Mouse (Mus musculus) G1E (cell line): ENCODE measurements at regions not wholly inside any gene's neighbourhood (a gene's known extent, or its start where the extent isn't known, plus 50 kb on each side); places are given as distances from the start of the nearest gene placed in this dataset.

ENCODE experiments used
- ATAC-seq: 2 replicates; pipeline ENCODE4 v1.8.0; 2016; ENCODE audit warnings: mild to moderate bottlenecking; ENCODE audit not compliant: insufficient number of reproducible peaks, poor library complexity, low FRiP score, severe bottlenecking; ENCODE audit errors: extremely low read depth
- DNase-seq: peaks from one replicate; pipeline ENCODE4 v3.0.0; 2012; ENCODE audit warnings: low spot score
- H3K27me3 ChIP-seq: 2 replicates; pipeline ENCODE4 v1.6.1; 2012; ENCODE audit warnings: mild to moderate bottlenecking, low read length, inconsistent platforms; ENCODE audit not compliant: insufficient read depth
- H3K36me3 ChIP-seq: replicated peaks from 2 replicates; pipeline ENCODE3; 2012; ENCODE audit warnings: mild to moderate bottlenecking, inconsistent platforms
- H3K4me1 ChIP-seq: 2 replicates; pipeline ENCODE4 v1.6.1; 2012; ENCODE audit warnings: low read depth, low read length, inconsistent platforms, mixed read lengths; ENCODE audit not compliant: insufficient read depth
- H3K4me3 ChIP-seq: 2 replicates; pipeline ENCODE4 v1.5.1; 2012; ENCODE audit warnings: low read depth, mild to moderate bottlenecking, inconsistent platforms, low read length, moderate library complexity, mixed read lengths
- H3K9me3 ChIP-seq: replicated peaks from 2 replicates; pipeline ENCODE4 v1.6.1; 2012; ENCODE audit warnings: inconsistent platforms
- CTCF ChIP-seq: IDR thresholded peaks from 2 replicates; pipeline ENCODE4 v1.5.1; 2012; ENCODE audit warnings: low read depth, low read length, inconsistent platforms, mixed read lengths
- GATA1 ChIP-seq: IDR thresholded peaks from 2 replicates; pipeline ENCODE4 v1.6.1; 2012; ENCODE audit warnings: borderline replicate concordance, low read length, inconsistent platforms, mixed read lengths
- GATA2 ChIP-seq: IDR thresholded peaks from 2 replicates; pipeline ENCODE4 v1.6.1; 2012; ENCODE audit warnings: low read depth, low read length, inconsistent platforms, borderline replicate concordance
- POLR2AphosphoS5 ChIP-seq: IDR thresholded peaks from 2 replicates; pipeline ENCODE4 v1.6.1; 2012; ENCODE audit warnings: low read depth, low read length, inconsistent platforms; ENCODE audit not compliant: insufficient replicate concordance
- TAL1 ChIP-seq: conservative IDR thresholded peaks from 2 replicates; pipeline ENCODE4 v1.6.1; 2012; ENCODE audit warnings: low read depth, low read length, inconsistent platforms, mixed read lengths

DNA sequence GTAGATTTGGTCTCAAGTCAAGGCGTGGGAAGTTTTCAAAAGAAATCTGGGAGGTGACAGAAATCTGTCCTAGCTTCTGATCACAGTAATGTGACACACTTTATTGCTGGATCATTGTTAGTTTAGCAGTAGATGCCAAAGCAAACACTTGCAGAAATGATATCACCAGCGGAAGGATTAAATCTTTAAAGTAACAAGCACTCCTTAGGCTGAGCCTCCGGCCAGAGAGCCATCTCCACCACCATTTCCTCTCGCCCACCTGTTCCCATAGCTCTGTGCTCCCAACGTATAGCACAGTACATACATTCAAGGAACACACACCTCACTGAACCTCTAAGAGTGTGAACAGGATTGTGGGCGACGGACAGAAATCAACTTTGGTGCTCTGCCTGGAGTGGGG lies 75.6 kb upstream of the Ifne start:
- ATAC-seq = no peak
- H3K27me3 ChIP-seq = no peaks in the 10 kb centered on the region
- H3K4me1 ChIP-seq = no peaks in the 10 kb centered on the region
- peaks cover 17% of the 10 kb centered on the region for H3K9me3 ChIP-seq
- no peak for DNase-seq
- H3K4me3 ChIP-seq = no peak overlapping the region
- no peaks in the 10 kb centered on the region for H3K36me3 ChIP-seq
- TF ChIP-seq TAL1 = no peak
- TF ChIP-seq POLR2AphosphoS5 = no peak
- TF ChIP-seq CTCF = no peak
- TF ChIP-seq GATA1 = no peak
- TF ChIP-seq GATA2 = no peak

DNA sequence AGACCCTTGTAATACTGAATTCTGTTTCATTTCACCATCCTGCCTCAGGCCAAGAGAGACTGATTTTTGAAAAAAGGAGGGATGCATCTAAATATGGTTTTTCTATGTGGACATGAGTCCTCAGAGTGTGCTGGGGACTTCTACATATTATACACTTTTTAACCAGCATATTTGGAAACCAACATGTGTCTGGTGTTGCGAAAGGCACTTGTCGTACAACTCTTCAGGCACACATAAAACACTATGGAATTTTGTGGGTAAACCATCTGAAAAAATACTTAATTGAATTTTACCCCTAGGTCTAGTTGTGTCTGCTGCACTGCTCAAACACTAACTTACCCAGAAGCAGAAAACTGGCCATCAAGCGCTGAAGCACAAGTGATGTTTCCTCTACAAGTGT lies 74.0 kb upstream of the Ifne start:
- ATAC-seq (no peak), DNase-seq (no peak)
- Histone ChIP-seq H3K4me3 (no peak overlapping the region), H3K4me1 (no peaks in the 10 kb centered on the region), H3K9me3 (peaks cover 22% of the 10 kb centered on the region), H3K36me3 (no peaks in the 10 kb centered on the region), H3K27me3 (no peaks in the 10 kb centered on the region)
- TF ChIP-seq GATA1 (no peak), POLR2AphosphoS5 (no peak), CTCF (no peak), GATA2 (no peak), TAL1 (no peak)

DNA sequence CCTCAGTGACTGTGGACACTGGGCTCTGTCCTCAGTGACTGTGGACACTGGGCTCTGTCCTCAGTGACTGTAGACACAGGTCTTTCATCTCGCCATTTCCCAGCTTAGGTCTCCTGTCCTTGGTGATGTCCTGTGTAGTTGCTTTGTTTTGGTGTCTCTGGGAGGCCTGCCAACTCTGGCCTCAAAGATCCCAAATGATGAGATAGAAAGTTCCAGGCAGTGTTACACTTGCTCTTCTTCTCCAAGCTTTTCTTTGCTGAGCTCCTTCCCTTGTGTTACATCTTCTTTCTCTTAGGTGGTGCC lies 71.0 kb upstream of the Ifne start:
- H3K27me3 ChIP-seq = no peaks in the 10 kb centered on the region
- ATAC-seq = no peak
- TF ChIP-seq POLR2AphosphoS5 = no peak
- TF ChIP-seq TAL1 = no peak
- no peak for TF ChIP-seq GATA1
- no peak for TF ChIP-seq CTCF
- no peak for TF ChIP-seq GATA2
- no peaks in the 10 kb centered on the region for H3K36me3 ChIP-seq
- H3K9me3 ChIP-seq = peaks cover 22% of the 10 kb centered on the region
- DNase-seq = no peak
- no peaks in the 10 kb centered on the region for H3K4me1 ChIP-seq
- no peak overlapping the region for H3K4me3 ChIP-seq

- DNase-seq (no peak), ATAC-seq (no peak)
- Histone ChIP-seq H3K27me3 (no peaks in the 10 kb centered on the region), H3K4me1 (no peaks in the 10 kb centered on the region), H3K4me3 (no peak overlapping the region), H3K9me3 (peaks cover 18% of the 10 kb centered on the region), H3K36me3 (no peaks in the 10 kb centered on the region)
- TF ChIP-seq TAL1 = no peak
- TF ChIP-seq POLR2AphosphoS5 = no peak
- no peak for TF ChIP-seq GATA2
- TF ChIP-seq GATA1 = no peak
- no peak for TF ChIP-seq CTCF
Measured at GRCm38 (mm10) chr4:88950181-88951033, 70.4 kb upstream of the Ifne start.

GRCm38 (mm10) chr4:88948027-88948859 lies 68.2 kb upstream of the Ifne start:
- Histone ChIP-seq H3K36me3 (no peaks in the 10 kb centered on the region), H3K9me3 (peaks cover 26% of the 10 kb centered on the region), H3K4me1 (no peaks in the 10 kb centered on the region), H3K4me3 (no peak overlapping the region), H3K27me3 (no peaks in the 10 kb centered on the region)
- no peak for ATAC-seq
- TF ChIP-seq CTCF (no peak), POLR2AphosphoS5 (no peak), TAL1 (no peak), GATA2 (no peak), GATA1 (no peak)
- DNase-seq = no peak

GRCm38 (mm10) chr4:88941955-88942354 lies 62.0 kb upstream of the Ifne start:
- H3K4me1 ChIP-seq = no peaks in the 10 kb centered on the region
- H3K36me3 ChIP-seq = no peaks in the 10 kb centered on the region
- DNase-seq (no peak), ATAC-seq (no peak)
- no peak overlapping the region for H3K4me3 ChIP-seq
- TF ChIP-seq CTCF = no peak
- no peak for TF ChIP-seq TAL1
- no peak for TF ChIP-seq POLR2AphosphoS5
- TF ChIP-seq GATA1 = no peak
- no peak for TF ChIP-seq GATA2
- H3K9me3 ChIP-seq = peaks cover 26% of the 10 kb centered on the region
- no peaks in the 10 kb centered on the region for H3K27me3 ChIP-seq
